Mouse (Mus musculus) embryonic facial prominence, embryonic 15.5 days (tissue): Measurements from ENCODE around the gene Clec2g. TPM values are rescaled to one million over a fixed set of nuclear protein-coding genes. Genes with fewer than 3 reads are reported as not detected.
"Not testable (repeated sequence)": the region's sequence is repeated elsewhere in the genome, so short reads cannot be mapped to it uniquely, and the experiment has no call there.

Experiments
- ATAC-seq: fragments of 200-750 bp; cut with Nextera tagmentation; 2 replicates; pipeline ENCODE4 v1.8.0; 2017; ENCODE audit warnings: low read depth, moderate TSS enrichment; ENCODE audit not compliant: insufficient number of reproducible peaks, low FRiP score, low TSS enrichment
- H3K27ac ChIP-seq: fragments of 300-500 bp; sonication (generic); replicated peaks from 2 replicates; pipeline ENCODE4 v1.5.1; 2015; ENCODE audit warnings: mild to moderate bottlenecking, inconsistent platforms
- H3K27me3 ChIP-seq: fragments of 300-500 bp; sonication (generic); 2 replicates; pipeline ENCODE4 v1.6.1; 2015; ENCODE audit warnings: inconsistent platforms
- H3K36me3 ChIP-seq: fragments of 300-500 bp; sonication (generic); 2 replicates; pipeline ENCODE4 v1.6.1; 2015; ENCODE audit warnings: mild to moderate bottlenecking, inconsistent platforms
- H3K4me1 ChIP-seq: fragments of 300-500 bp; sonication (generic); 2 replicates; pipeline ENCODE4 v1.6.1; 2015; ENCODE audit warnings: inconsistent platforms
- H3K4me2 ChIP-seq: fragments of 300-500 bp; sonication (generic); replicated peaks from 2 replicates; pipeline ENCODE4 v1.6.1; 2015; ENCODE audit warnings: mild to moderate bottlenecking, inconsistent platforms
- H3K4me3 ChIP-seq: fragments of 300-500 bp; sonication (generic); replicated peaks from 2 replicates; pipeline ENCODE4 v1.5.1; 2015; ENCODE audit warnings: mild to moderate bottlenecking, inconsistent platforms
- H3K9ac ChIP-seq: fragments of 300-500 bp; sonication (generic); 2 replicates; pipeline ENCODE4 v1.6.1; 2015; ENCODE audit warnings: inconsistent platforms
- H3K9me3 ChIP-seq: fragments of 300-500 bp; sonication (generic); replicated peaks from 2 replicates; pipeline ENCODE4 v1.6.1; 2016; ENCODE audit warnings: inconsistent platforms
- WGBS: fragments of 180-500 bp; shearing (Covaris S2); methylation state at CpG from one replicate; pipeline ENCODE4 v1.1.7; 2015; 5-methylcytosine and 5-hydroxymethylcytosine counted together
- polyA plus RNA-seq: library from polyadenylated mRNA; unstranded; fragments of >200 nt; fragmentation: Nextera tagmentation; extraction: Ambion mirVana; gene quantifications from 2 replicates; pipeline ENCODE4 v1.2.1, GENCODE M21; 2015

Gene Clec2g
- polyA plus RNA-seq, 1 experiment from 2014 or later: 3.7 TPM

DNA sequence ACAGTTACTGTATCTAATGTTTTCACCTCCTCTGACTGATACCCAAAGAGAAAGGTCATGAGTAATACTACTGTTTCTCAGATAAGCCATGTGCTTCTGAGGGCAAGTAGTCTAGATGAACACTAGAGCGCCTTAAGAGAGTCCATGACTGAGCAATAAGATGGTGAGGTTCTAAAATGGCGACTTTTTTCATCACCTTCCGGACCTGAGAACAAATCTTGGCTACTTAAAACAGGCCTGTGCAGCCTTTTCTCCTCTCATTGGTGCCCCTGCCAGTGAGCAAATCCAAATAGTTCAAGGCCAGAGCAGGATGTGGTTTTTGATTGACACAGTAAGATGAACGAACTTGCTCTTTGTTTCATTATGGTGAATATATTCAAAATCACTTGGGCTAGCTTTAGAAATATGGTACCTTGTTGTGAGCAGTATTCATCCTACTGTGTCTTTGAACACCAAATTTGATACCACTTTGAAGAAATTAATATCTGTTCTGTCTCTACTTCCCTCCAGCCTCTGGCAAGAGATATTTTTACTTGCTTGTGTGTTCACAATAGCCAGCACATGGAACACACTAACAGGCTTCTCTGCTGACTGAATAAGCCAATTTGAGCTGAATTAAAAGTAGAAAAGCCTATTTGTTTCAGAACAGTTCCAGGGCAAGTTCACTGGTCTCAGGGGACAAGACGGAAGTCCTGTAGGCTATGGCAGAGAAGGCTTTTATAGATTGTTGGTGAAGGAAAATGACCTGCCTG is 38.7 kb downstream of the Clec2g start:
- H3K4me1 ChIP-seq: no peaks in the 10 kb centered on the region
- H3K9ac ChIP-seq: no peak overlapping the region
- no peak overlapping the region for H3K4me2 ChIP-seq
- ATAC-seq: no peak
- no peak overlapping the region for H3K27ac ChIP-seq
- H3K36me3 ChIP-seq: no peaks in the 10 kb centered on the region
- H3K27me3 ChIP-seq: no peaks in the 10 kb centered on the region
- no peak overlapping the region for H3K4me3 ChIP-seq
- 74% methylated on average over 5 of the region's 5 CpGs for WGBS
- no peaks in the 10 kb centered on the region for H3K9me3 ChIP-seq

DNA sequence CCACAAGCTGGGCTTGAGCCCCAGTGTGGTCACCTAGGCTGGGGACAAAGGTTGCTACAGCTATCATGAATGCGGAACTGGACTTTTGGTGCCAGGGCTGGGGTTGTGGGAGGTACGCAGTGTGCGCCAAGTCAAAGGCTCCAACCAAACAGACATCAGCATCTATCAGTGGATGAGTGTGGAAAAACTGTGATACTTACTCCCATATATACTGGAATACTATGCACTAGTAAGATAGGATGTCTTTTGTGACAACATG is 39.2 kb downstream of the Clec2g start:
- WGBS: 88% methylated on average over 3 of the region's 3 CpGs
- no peak for ATAC-seq
- Histone ChIP-seq H3K4me3 (no peak overlapping the region), H3K9ac (no peak overlapping the region), H3K27ac (no peak overlapping the region), H3K36me3 (no peaks in the 10 kb centered on the region), H3K27me3 (no peaks in the 10 kb centered on the region), H3K9me3 (no peaks in the 10 kb centered on the region), H3K4me1 (no peaks in the 10 kb centered on the region), H3K4me2 (no peak overlapping the region)

DNA sequence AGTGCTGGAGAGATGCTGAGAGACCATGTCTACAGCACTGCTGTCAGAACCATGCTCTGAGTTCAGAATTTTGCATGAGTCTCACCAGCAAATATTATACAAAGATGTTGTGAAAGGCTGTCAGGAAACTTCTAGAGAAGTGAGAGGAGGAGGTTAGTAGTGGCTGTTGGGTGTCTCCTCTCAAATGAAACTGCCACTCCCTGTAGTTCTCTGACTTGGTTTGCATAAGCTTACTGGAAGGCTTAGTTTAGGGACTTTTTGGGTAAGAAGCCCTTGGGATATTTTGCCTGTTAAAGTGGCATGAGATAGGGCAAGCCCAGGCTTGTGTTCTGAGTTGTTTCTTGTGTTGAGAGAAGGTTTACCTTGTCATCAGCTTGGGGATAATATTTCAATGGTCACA is 40.7 kb downstream of the Clec2g start:
- not testable (repeated sequence) for H3K4me3 ChIP-seq, H3K9ac ChIP-seq, H3K4me2 ChIP-seq, H3K4me1 ChIP-seq, H3K36me3 ChIP-seq, H3K27ac ChIP-seq, H3K27me3 ChIP-seq, H3K9me3 ChIP-seq
- 0 out of 2 replicates have a peak, but pooled peaks have one; percentile 34 for ATAC-seq

DNA sequence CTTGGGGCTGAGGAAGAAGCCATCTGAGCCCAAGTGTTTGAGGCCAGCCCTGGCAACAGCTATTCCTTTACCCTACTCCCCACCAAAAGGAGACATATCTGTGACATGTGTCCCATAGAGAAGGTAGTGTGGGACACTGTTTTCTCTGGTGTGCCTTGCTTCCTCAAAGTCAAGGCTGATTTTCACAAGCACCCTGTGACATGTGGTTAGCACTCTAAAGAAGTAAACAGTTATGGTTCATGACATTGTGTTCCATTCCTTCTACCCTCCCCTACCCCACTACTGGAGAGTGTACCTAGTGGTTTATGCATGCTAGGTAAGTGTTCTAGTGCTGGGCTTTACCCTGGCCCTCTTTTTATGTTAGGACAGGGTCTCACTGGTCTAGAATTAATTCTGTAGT is 42.0 kb downstream of the Clec2g start:
- no peaks in the 10 kb centered on the region for H3K4me1 ChIP-seq
- H3K27me3 ChIP-seq: no peaks in the 10 kb centered on the region
- no peak overlapping the region for H3K9ac ChIP-seq
- H3K4me3 ChIP-seq: no peak overlapping the region
- H3K27ac ChIP-seq: no peak overlapping the region
- no peak overlapping the region for H3K4me2 ChIP-seq
- ATAC-seq: no peak
- H3K36me3 ChIP-seq: no peaks in the 10 kb centered on the region
- no peaks in the 10 kb centered on the region for H3K9me3 ChIP-seq

DNA sequence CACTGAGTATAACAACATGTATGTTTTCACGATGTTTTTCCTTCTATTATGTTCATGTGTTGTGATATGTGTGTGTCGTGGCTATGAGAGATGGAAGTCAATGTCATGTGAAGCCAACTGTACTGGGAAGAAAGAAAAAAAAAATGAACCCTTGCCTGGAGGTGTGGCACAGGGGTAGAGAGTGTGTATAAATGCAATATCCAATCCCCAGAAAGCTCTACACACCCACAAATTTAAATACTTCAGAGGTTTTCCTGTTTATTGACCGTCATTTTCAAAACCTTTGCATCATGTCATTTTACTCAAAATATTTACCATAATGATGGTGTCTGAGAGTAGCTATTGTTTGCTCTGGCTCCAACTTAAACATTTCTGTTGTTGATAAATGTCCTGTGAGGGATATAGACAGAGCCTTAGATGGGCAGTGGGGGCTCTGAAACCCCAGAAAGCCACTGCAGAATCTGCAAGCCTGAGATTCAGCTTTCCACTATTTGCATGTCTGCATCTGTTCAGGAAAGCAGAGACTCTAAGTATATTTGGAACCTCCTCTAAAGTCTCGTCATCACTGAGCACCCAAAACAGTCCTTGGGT is 47.9 kb downstream of the Clec2g start:
- not testable (repeated sequence) for H3K27ac ChIP-seq, H3K27me3 ChIP-seq, H3K4me2 ChIP-seq, H3K9ac ChIP-seq, H3K9me3 ChIP-seq, ATAC-seq, H3K36me3 ChIP-seq, H3K4me3 ChIP-seq, H3K4me1 ChIP-seq
- WGBS: 78% methylated on average over 4 of the region's 4 CpGs

GRCm38 (mm10) chr6:128992337-128992736 is 58.2 kb downstream of the Clec2g start:
- Histone ChIP-seq H3K27me3 (no peaks in the 10 kb centered on the region), H3K9me3 (no peaks in the 10 kb centered on the region), H3K4me3 (no peak overlapping the region), H3K9ac (no peak overlapping the region), H3K27ac (peak overlapping the region; percentile 79), H3K4me2 (peak overlapping the region; percentile 28; the same call in 1 of the 2 replicates), H3K36me3 (no peaks in the 10 kb centered on the region), H3K4me1 (peaks cover 16% of the 10 kb centered on the region)
- no peak for ATAC-seq
- WGBS: 17% methylated on average over 2 of the region's 2 CpGs

DNA sequence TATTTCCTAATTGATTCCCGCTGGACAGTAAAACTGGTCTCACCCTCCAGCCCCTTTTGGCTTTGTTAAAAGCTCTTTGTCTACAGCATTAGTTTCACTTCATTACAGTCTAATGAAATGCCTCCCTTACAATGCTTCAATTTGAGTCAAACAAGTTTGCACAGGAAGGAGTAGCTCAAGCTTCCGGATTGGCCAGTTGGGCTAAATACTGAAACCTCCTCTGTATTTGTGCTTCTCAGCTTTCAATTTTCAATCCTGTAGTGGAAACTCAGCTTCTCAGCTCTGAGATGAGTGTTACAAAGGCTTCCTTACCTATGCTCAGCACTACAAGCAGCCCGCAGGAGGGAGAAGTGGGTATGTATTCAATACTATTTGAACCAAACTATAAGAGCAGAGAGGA is 58.6 kb downstream of the Clec2g start:
- H3K4me2 ChIP-seq: peak overlapping the region; percentile 28
- peak; percentile 77 for ATAC-seq
- no peaks in the 10 kb centered on the region for H3K27me3 ChIP-seq
- H3K4me3 ChIP-seq: peak overlapping the region; percentile 11; the same call in 1 of the 2 replicates
- 18% methylated on average over 3 of the region's 3 CpGs for WGBS
- H3K9ac ChIP-seq: no peak overlapping the region
- peak overlapping the region; percentile 79 for H3K27ac ChIP-seq
- H3K4me1 ChIP-seq: peaks cover 16% of the 10 kb centered on the region
- no peaks in the 10 kb centered on the region for H3K9me3 ChIP-seq
- no peaks in the 10 kb centered on the region for H3K36me3 ChIP-seq

- H3K27me3 ChIP-seq: no peaks in the 10 kb centered on the region
- peak overlapping the region; percentile 28 for H3K4me2 ChIP-seq
- peaks cover 16% of the 10 kb centered on the region for H3K4me1 ChIP-seq
- 30% methylated on average over 2 of the region's 2 CpGs for WGBS
- H3K36me3 ChIP-seq: no peaks in the 10 kb centered on the region
- H3K27ac ChIP-seq: peak overlapping the region; percentile 79
- H3K9ac ChIP-seq: no peak overlapping the region
- peak overlapping the region; percentile 11; the same call in 1 of the 2 replicates for H3K4me3 ChIP-seq
- H3K9me3 ChIP-seq: no peaks in the 10 kb centered on the region
- ATAC-seq: no peak
Observed at GRCm38 (mm10) chr6:128993221-128993620, 59.0 kb downstream of the Clec2g start.

- WGBS: 57% methylated on average over 4 of the region's 4 CpGs
Observed at GRCm38 (mm10) chr6:128994336-128994735, 60.2 kb downstream of the Clec2g start.

DNA sequence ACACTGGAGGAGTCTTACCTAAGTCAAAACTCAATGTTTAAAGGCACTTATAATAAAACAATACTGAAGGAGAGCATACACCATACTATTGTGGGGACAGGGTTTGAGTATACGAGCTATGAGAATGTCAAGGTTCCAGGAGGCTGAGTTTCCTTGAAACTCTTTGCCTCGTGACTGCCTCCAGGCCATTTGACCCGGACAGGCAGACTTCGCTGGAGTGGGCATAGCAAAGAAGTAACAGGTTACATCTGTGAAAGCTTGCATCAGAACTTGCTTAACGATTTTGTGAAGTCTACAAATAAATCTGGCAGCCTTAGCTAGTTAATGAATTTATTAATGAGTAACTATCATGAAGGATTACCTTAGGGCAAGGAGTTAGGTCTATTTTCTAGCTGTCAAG is 60.6 kb downstream of the Clec2g start:
- WGBS: 30% methylated on average over 5 of the region's 5 CpGs
- H3K9me3 ChIP-seq: no peaks in the 10 kb centered on the region
- peaks cover 16% of the 10 kb centered on the region for H3K4me1 ChIP-seq
- H3K4me2 ChIP-seq: no peak overlapping the region
- H3K36me3 ChIP-seq: no peaks in the 10 kb centered on the region
- no peaks in the 10 kb centered on the region for H3K27me3 ChIP-seq
- no peak for ATAC-seq
- H3K4me3 ChIP-seq: no peak overlapping the region
- H3K9ac ChIP-seq: no peak overlapping the region
- H3K27ac ChIP-seq: no peak overlapping the region

More at GRCm38 (mm10) chr6:128994336-128994735, 60.2 kb downstream of the Clec2g start:
- no peak overlapping the region for H3K4me3 ChIP-seq
- no peaks in the 10 kb centered on the region for H3K36me3 ChIP-seq
- no peak for ATAC-seq
- H3K27ac ChIP-seq: no peak overlapping the region
- H3K27me3 ChIP-seq: no peaks in the 10 kb centered on the region
- H3K4me2 ChIP-seq: no peak overlapping the region
- H3K9ac ChIP-seq: no peak overlapping the region
- H3K9me3 ChIP-seq: no peaks in the 10 kb centered on the region
- H3K4me1 ChIP-seq: peaks cover 16% of the 10 kb centered on the region

DNA sequence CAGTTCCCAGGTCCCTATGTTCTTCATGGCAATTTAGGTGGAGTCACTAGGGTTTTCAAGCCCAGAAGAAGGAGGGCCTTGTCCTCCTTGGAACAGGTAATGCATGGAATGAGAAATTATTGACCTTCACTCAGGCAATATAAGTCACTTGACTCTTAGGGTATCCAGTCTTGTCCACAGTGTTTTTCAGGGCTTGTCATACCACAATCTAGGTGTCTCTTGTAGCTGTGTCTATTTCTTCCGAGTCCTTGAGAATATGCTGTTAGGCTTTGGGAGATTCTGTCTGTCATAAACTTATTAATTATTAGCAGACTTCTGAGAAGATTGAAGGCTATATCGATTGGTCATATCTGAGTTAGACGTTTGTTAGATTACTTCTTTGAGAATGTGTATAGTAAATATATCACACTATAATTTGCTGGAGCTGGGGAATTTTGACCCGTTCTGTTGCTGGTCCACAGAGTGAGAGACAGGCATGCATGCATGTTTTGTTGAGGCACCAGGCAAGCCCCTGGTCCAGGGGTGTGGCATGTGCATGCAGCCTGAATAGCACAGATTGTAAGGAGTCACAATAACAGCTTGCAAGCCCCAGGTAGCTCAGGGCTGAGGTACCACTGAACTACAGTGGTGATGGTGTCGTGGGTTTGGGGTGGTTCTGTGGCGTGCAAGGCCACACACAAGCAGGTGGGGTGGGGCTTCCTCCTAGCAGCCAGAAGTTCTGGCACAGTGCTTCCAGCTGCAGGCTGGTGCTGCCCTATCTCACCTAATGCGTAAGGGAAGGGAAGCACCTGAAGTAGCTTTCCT is 61.3 kb downstream of the Clec2g start:
- Histone ChIP-seq H3K9ac (no peak overlapping the region), H3K9me3 (no peaks in the 10 kb centered on the region), H3K4me1 (peaks cover 16% of the 10 kb centered on the region), H3K4me2 (no peak overlapping the region), H3K27me3 (no peaks in the 10 kb centered on the region), H3K27ac (no peak overlapping the region), H3K36me3 (no peaks in the 10 kb centered on the region), H3K4me3 (no peak overlapping the region)
- ATAC-seq: no peak
- WGBS: 69% methylated on average over 7 of the region's 7 CpGs
